Mouse (Mus musculus) heart, embryonic 10.5 days (tissue): ENCODE results near the gene Tex14. TPM values are rescaled to one million over a fixed set of nuclear protein-coding genes. Genes with fewer than 3 reads are reported as not detected.
"Not testable (repeated sequence)": the region's sequence is repeated elsewhere in the genome, so short reads cannot be mapped to it uniquely, and the experiment has no call there.

ENCODE experiments used
- DNase-seq: peaks from one replicate; pipeline ENCODE4 v3.0.0-alpha.2; 2017; ENCODE audit warnings: low spot score
- H3K27ac ChIP-seq: fragments of 300-500 bp; sonication (generic); 2 replicates; pipeline ENCODE4 v1.5.1; 2016; ENCODE audit warnings: mild to moderate bottlenecking
- H3K27me3 ChIP-seq: fragments of 300-500 bp; sonication (generic); 2 replicates; pipeline ENCODE4 v1.6.1; 2016; ENCODE audit warnings: mild to moderate bottlenecking; ENCODE audit not compliant: poor library complexity, insufficient read depth, severe bottlenecking
- H3K36me3 ChIP-seq: fragments of 300-500 bp; sonication (generic); 2 replicates; pipeline ENCODE4 v1.6.1; 2016; ENCODE audit warnings: mild to moderate bottlenecking, moderate library complexity
- H3K4me1 ChIP-seq: fragments of 300-500 bp; sonication (generic); 2 replicates; pipeline ENCODE4 v1.6.1; 2016; ENCODE audit warnings: mild to moderate bottlenecking
- H3K4me3 ChIP-seq: fragments of 300-500 bp; sonication (generic); 2 replicates; pipeline ENCODE4 v1.5.1; 2016; ENCODE audit warnings: mild to moderate bottlenecking, moderate library complexity
- H3K9me3 ChIP-seq: fragments of 300-500 bp; sonication (generic); 2 replicates; pipeline ENCODE4 v1.6.1; 2016; ENCODE audit warnings: mild to moderate bottlenecking, moderate library complexity
- WGBS: fragments of 180-500 bp; shearing (Covaris S2); methylation state at CpG from one replicate; pipeline ENCODE4 v1.1.7; 2016; 5-methylcytosine and 5-hydroxymethylcytosine counted together
- polyA plus RNA-seq: library from polyadenylated mRNA; unstranded; fragments of >200 nt; fragmentation: Nextera tagmentation; extraction: Ambion mirVana; gene quantifications from 2 replicates; pipeline ENCODE4 v1.2.1, GENCODE M21; 2016

Gene Tex14
- polyA plus RNA-seq, 1 experiment from 2014 or later, result 0.31 TPM

GRCm38 (mm10) chr11:87472058-87472457 is 67.2 kb downstream of the Tex14 start:
- H3K9me3 ChIP-seq, H3K36me3 ChIP-seq, H3K4me3 ChIP-seq, H3K27me3 ChIP-seq, H3K27ac ChIP-seq, DNase-seq: not testable (repeated sequence)
- H3K4me1 ChIP-seq, result peaks cover 16% of the 10 kb centered on the region
- WGBS, result 31% methylated on average over 4 of the region's 4 CpGs

DNA sequence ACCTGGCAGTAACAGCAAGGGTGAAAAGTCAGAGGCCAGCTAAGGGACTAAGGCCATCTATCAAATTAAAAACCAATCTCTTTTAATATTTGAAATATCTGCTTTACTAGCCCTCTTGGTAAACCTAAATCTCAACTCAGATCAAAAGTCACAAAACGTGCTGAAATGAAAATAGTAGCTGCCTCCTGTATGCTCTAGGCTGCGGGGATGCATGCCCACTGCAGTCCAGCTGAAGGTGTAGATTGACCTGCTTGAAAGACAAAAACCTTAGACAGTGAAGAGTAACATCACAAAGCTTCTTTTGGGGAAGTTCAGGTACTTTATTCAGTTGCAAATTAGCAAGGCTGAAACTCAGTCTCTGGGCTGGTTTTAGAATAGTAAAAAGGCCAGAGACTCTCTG is 74.3 kb downstream of the Tex14 start:
- H3K4me3 ChIP-seq, DNase-seq, H3K36me3 ChIP-seq, H3K9me3 ChIP-seq, H3K4me1 ChIP-seq, H3K27me3 ChIP-seq, H3K27ac ChIP-seq: not testable (repeated sequence)
- 65% methylated on average over 2 of the region's 2 CpGs for WGBS

GRCm38 (mm10) chr11:87483796-87484326 is 79.0 kb downstream of the Tex14 start:
- H3K27me3 ChIP-seq, result no peaks in the 10 kb centered on the region
- 60% methylated on average over 3 of the region's 3 CpGs for WGBS
- no peaks in the 10 kb centered on the region for H3K36me3 ChIP-seq
- H3K4me1 ChIP-seq, result no peaks in the 10 kb centered on the region
- H3K4me3 ChIP-seq, result no peak overlapping the region
- DNase-seq, result no peak
- H3K9me3 ChIP-seq, result no peaks in the 10 kb centered on the region
- no peak overlapping the region for H3K27ac ChIP-seq

GRCm38 (mm10) chr11:87488948-87489347 is 84.1 kb downstream of the Tex14 start:
- WGBS, result 78% methylated on average over 3 of the region's 3 CpGs
- Histone ChIP-seq H3K9me3 (no peaks in the 10 kb centered on the region), H3K4me1 (no peaks in the 10 kb centered on the region), H3K27ac (no peak overlapping the region), H3K36me3 (no peaks in the 10 kb centered on the region), H3K27me3 (no peaks in the 10 kb centered on the region), H3K4me3 (no peak overlapping the region)
- no peak for DNase-seq

- WGBS, result 58% methylated on average over 5 of the region's 5 CpGs
- H3K4me1 ChIP-seq, result no peaks in the 10 kb centered on the region
- no peak overlapping the region for H3K27ac ChIP-seq
- H3K36me3 ChIP-seq, result no peaks in the 10 kb centered on the region
- H3K9me3 ChIP-seq, result no peaks in the 10 kb centered on the region
- DNase-seq, result no peak
- no peaks in the 10 kb centered on the region for H3K27me3 ChIP-seq
- no peak overlapping the region for H3K4me3 ChIP-seq
These were observed 99.9 kb downstream of the Tex14 start for GRCm38 (mm10) chr11:87504690-87505214.

GRCm38 (mm10) chr11:87506502-87506901 is 101.6 kb downstream of the Tex14 start:
- no peaks in the 10 kb centered on the region for H3K36me3 ChIP-seq
- H3K4me1 ChIP-seq, result no peaks in the 10 kb centered on the region
- no peaks in the 10 kb centered on the region for H3K27me3 ChIP-seq
- no peaks in the 10 kb centered on the region for H3K9me3 ChIP-seq
- WGBS, result 81% methylated on average over 3 of the region's 3 CpGs
- no peak overlapping the region for H3K4me3 ChIP-seq
- H3K27ac ChIP-seq, result no peak overlapping the region
- DNase-seq, result no peak

DNA sequence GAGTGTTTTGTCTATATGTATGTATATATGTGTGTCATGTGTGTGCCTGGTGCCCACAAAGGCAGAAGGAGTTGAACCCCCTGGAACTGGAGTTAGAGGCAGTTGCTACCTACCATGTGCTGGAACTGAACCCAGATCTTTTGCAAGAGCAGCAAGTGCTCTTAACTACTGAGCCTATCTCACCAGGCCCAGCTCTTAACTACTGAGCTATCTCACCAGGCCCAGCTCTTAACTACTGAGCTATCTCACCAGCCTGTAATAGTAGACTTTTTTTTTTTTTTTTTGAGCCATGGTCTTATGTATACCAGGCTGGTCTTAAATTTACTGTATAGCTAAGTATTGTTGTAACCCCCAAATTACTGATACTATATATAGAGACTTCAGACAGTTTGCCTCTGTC is 102.2 kb downstream of the Tex14 start:
- no peaks in the 10 kb centered on the region for H3K4me1 ChIP-seq
- DNase-seq, result no peak
- H3K36me3 ChIP-seq, result no peaks in the 10 kb centered on the region
- H3K27ac ChIP-seq, result no peak overlapping the region
- H3K9me3 ChIP-seq, result no peaks in the 10 kb centered on the region
- H3K27me3 ChIP-seq, result no peaks in the 10 kb centered on the region
- no peak overlapping the region for H3K4me3 ChIP-seq

DNA sequence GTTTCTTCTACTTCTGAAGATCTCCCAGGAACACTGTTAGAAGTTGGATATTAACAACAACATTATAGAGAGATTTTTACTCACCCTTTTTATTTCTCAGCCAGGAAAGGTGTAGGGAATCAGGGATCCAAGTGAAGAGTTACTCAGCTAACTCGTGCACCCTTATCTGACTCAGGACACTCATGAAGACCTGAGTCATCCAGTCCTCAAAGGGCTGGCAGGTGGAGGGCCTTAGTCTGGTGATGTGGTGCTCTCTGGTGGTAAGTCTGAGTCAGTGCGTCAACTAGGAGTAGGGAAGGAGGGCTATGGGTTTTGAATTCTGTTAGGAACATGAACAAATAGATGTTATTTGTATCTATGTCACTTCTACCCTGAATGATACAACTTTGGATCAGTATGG is 114.4 kb downstream of the Tex14 start:
- Histone ChIP-seq H3K27me3 (no peaks in the 10 kb centered on the region), H3K36me3 (no peaks in the 10 kb centered on the region), H3K4me1 (no peaks in the 10 kb centered on the region), H3K4me3 (no peak overlapping the region), H3K9me3 (no peaks in the 10 kb centered on the region), H3K27ac (no peak overlapping the region)
- WGBS, result 7% methylated on average over 2 of the region's 2 CpGs
- DNase-seq, result no peak

DNA sequence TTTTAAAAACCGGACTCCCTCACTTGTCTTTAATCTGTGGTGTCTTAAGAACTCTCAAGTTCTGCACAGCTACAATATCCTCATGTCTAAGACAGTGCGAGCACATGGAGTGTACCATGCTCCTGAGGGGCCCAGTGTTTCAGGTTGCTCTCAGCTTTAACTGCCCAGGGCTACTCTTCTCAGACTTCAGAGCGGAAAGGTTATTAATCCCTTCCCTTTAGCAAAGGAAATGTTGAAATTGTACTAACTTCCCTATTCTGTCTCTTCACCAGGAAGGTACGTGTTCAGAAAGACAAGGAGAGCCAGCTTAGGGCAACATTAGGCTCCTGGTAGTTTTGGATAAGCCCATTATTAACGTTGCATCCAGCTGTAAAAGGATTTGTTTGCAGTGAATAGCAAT is 118.6 kb downstream of the Tex14 start:
- no peaks in the 10 kb centered on the region for H3K27me3 ChIP-seq
- H3K36me3 ChIP-seq, result no peaks in the 10 kb centered on the region
- no peak overlapping the region for H3K27ac ChIP-seq
- H3K4me3 ChIP-seq, result no peak overlapping the region
- DNase-seq, result no peak
- H3K4me1 ChIP-seq, result no peaks in the 10 kb centered on the region
- 72% methylated on average over 5 of the region's 5 CpGs for WGBS
- H3K9me3 ChIP-seq, result no peaks in the 10 kb centered on the region

DNA sequence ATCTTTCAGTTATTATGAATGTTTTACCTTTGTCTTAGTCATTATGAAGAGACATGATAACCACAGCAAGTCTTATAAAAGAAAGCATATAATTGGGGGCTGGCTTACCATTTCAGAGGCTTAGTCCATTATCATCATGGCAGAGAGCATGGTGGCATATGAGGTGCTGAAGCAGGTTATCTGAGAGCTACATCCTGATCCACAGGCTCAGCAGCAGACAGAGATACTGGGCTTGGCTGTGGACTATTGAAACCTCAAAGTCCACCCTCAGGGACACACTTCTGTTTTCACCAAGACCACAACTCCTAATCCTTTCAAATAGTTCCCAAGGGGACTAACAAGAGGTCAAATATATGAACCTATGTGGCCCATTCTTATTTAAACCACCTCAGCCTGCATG is 119.1 kb downstream of the Tex14 start:
- Histone ChIP-seq H3K36me3 (no peaks in the 10 kb centered on the region), H3K9me3 (no peaks in the 10 kb centered on the region), H3K27me3 (no peaks in the 10 kb centered on the region), H3K4me1 (no peaks in the 10 kb centered on the region), H3K27ac (0 out of 2 replicates have a peak overlapping the region, but pooled peaks have one; percentile 29), H3K4me3 (no peak overlapping the region)
- no peak for DNase-seq

DNA sequence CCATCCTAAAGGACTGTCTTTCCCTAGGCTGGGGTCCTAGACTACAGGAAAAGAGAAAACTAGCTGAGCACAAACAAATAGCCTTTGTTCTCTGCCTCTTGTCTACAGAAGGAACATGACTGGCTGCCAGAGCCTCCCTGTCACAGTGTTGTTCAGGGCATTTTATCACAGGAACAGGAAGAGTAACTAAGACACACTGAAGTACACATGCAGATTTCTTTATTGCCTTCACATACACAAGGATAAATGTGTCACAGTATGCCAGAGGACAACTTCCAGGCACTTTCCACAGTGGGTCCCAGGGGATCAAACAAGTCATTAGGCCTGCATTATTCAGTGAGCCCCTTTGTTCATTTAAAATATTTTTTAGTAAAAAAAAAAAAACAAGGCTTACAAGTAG is 119.9 kb downstream of the Tex14 start:
- no peak overlapping the region for H3K4me3 ChIP-seq
- no peaks in the 10 kb centered on the region for H3K4me1 ChIP-seq
- no peaks in the 10 kb centered on the region for H3K27me3 ChIP-seq
- no peaks in the 10 kb centered on the region for H3K36me3 ChIP-seq
- no peaks in the 10 kb centered on the region for H3K9me3 ChIP-seq
- peak overlapping the region; percentile 29; the same call in 1 of the 2 replicates for H3K27ac ChIP-seq
- no peak for DNase-seq

GRCm38 (mm10) chr11:87527364-87527763 is 122.5 kb downstream of the Tex14 start:
- no peak for DNase-seq
- no peak overlapping the region for H3K4me3 ChIP-seq

DNA sequence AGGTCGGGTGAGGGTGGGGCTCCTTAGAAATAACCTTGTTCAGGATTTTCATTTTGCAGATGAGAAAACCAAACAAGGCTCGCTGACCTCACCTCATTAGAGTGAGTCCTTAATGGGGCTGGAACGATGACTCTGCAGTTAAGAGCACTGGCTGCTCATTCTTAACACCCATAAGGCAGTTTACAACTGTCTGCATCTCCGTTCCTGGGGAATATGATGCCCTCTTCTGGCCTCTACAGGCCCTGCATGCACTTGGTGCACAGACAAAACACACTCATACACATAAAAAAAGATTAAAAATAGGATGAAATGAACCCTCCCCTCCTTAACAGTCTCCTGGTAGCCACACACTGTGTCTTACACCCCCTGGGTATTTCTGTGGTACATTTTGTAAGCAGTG is 123.1 kb downstream of the Tex14 start:
- no peak overlapping the region for H3K4me3 ChIP-seq
- no peaks in the 10 kb centered on the region for H3K36me3 ChIP-seq
- H3K4me1 ChIP-seq, result peaks cover 4% of the 10 kb centered on the region; the same call in 1 of the 2 replicates
- H3K27ac ChIP-seq, result no peak overlapping the region
- no peaks in the 10 kb centered on the region for H3K27me3 ChIP-seq
- no peak for DNase-seq
- H3K9me3 ChIP-seq, result no peaks in the 10 kb centered on the region
- WGBS, result 55% methylated on average over 4 of the region's 4 CpGs

More at GRCm38 (mm10) chr11:87527364-87527763, 122.5 kb downstream of the Tex14 start:
- Histone ChIP-seq H3K27me3 (no peaks in the 10 kb centered on the region), H3K27ac (no peak overlapping the region), H3K9me3 (no peaks in the 10 kb centered on the region), H3K36me3 (no peaks in the 10 kb centered on the region), H3K4me1 (peaks cover 4% of the 10 kb centered on the region; the same call in 1 of the 2 replicates)
- WGBS, result 70% methylated on average over 3 of the region's 3 CpGs

GRCm38 (mm10) chr11:87531695-87532094 is 126.8 kb downstream of the Tex14 start:
- no peaks in the 10 kb centered on the region for H3K9me3 ChIP-seq
- H3K27me3 ChIP-seq, result no peaks in the 10 kb centered on the region
- no peak overlapping the region for H3K4me3 ChIP-seq
- DNase-seq, result no peak
- peaks cover 4% of the 10 kb centered on the region; the same call in 1 of the 2 replicates for H3K4me1 ChIP-seq
- no peaks in the 10 kb centered on the region for H3K36me3 ChIP-seq
- WGBS, result 48% methylated on average over 6 of the region's 6 CpGs
- H3K27ac ChIP-seq, result no peak overlapping the region
